Mouse (Mus musculus): ENCODE measurements around the gene N4bp3.
"Not testable (repeated sequence)": the region's sequence is repeated elsewhere in the genome, so short reads cannot be mapped to it uniquely, and the experiment has no call there.

Gene N4bp3

GRCm38 (mm10) chr11:51652889-51653418, 2.3 kb upstream of the N4bp3 start:
- no peak for DNase-seq (ENCODE audit: low read depth)

GRCm38 (mm10) chr11:51650261-51650660, 381 bp downstream of the N4bp3 start:
- DNase-seq (ENCODE audit: low read depth): no peak

GRCm38 (mm10) chr11:51649889-51650199, 798 bp downstream of the N4bp3 start:
- DNase-seq (ENCODE audit: low read depth): no peak

GRCm38 (mm10) chr11:51649111-51649888, 1.3 kb downstream of the N4bp3 start:
- DNase-seq (ENCODE audit: low read depth): no peak

- no peak for DNase-seq (ENCODE audit: low read depth)
Observed at GRCm38 (mm10) chr11:51648566-51648965, 2.1 kb downstream of the N4bp3 start.

GRCm38 (mm10) chr11:51646751-51647667, 3.6 kb downstream of the N4bp3 start:
- no peak for DNase-seq (ENCODE audit: low read depth)

GRCm38 (mm10) chr11:51646245-51646644, 4.4 kb downstream of the N4bp3 start:
- DNase-seq (ENCODE audit: low read depth): no peak

- DNase-seq (ENCODE audit: low read depth): no peak
Observed at GRCm38 (mm10) chr11:51645293-51645692, 5.3 kb downstream of the N4bp3 start.

- no peak for DNase-seq (ENCODE audit: low read depth)
Observed at GRCm38 (mm10) chr11:51644217-51644616, 6.4 kb downstream of the N4bp3 start.

GRCm38 (mm10) chr11:51643761-51644160, 6.9 kb downstream of the N4bp3 start:
- no peak for DNase-seq (ENCODE audit: low read depth)

GRCm38 (mm10) chr11:51643202-51643601, 7.4 kb downstream of the N4bp3 start:
- DNase-seq (ENCODE audit: low read depth): no peak

- no peak for DNase-seq (ENCODE audit: low read depth)
Observed at GRCm38 (mm10) chr11:51640748-51641147, 9.9 kb downstream of the N4bp3 start.

GRCm38 (mm10) chr11:51638497-51638896, 12.1 kb downstream of the N4bp3 start:
- DNase-seq (ENCODE audit: low read depth): no peak

- no peak for DNase-seq (ENCODE audit: low read depth)
Observed at GRCm38 (mm10) chr11:51637971-51638414, 12.6 kb downstream of the N4bp3 start.

- peak; percentile 76 for DNase-seq (ENCODE audit: low read depth)
Observed at GRCm38 (mm10) chr11:51636323-51636684, 14.3 kb downstream of the N4bp3 start.

GRCm38 (mm10) chr11:51635525-51636322, 14.9 kb downstream of the N4bp3 start, which contains the start of gene Rmnd5b:
Rmnd5b (minus strand) TSS chr11:51635896.
- peak; percentile 67 for DNase-seq (ENCODE audit: low read depth)

- DNase-seq (ENCODE audit: low read depth): peak; percentile 51
Observed at GRCm38 (mm10) chr11:51635127-51635524, 15.5 kb downstream of the N4bp3 start.

- DNase-seq (ENCODE audit: low read depth): no peak
Observed at GRCm38 (mm10) chr11:51633721-51634120, 16.9 kb downstream of the N4bp3 start.

- not testable (repeated sequence) for DNase-seq (ENCODE audit: low read depth)
Observed at GRCm38 (mm10) chr11:51633200-51633599, 17.4 kb downstream of the N4bp3 start.

- DNase-seq (ENCODE audit: low read depth): no peak
Observed at GRCm38 (mm10) chr11:51632130-51632753, 18.4 kb downstream of the N4bp3 start.

- DNase-seq (ENCODE audit: low read depth): no peak
Observed at GRCm38 (mm10) chr11:51629651-51630314, 20.9 kb downstream of the N4bp3 start.
